Mouse (Mus musculus) kidney, embryonic 16.5 days (tissue): ENCODE data around the gene Poln. TPM values are rescaled to one million over a fixed set of nuclear protein-coding genes. Genes with fewer than 3 reads are reported as not detected.

Experiments used
- ATAC-seq: fragments of 200-750 bp; cut with Nextera tagmentation; 2 replicates; pipeline ENCODE4 v1.8.0; 2017; ENCODE audit warnings: moderate TSS enrichment; ENCODE audit not compliant: low FRiP score, low TSS enrichment
- H3K27ac ChIP-seq: fragments of 300-500 bp; sonication (generic); 2 replicates; pipeline ENCODE4 v1.5.1; 2014; ENCODE audit warnings: low read length
- H3K27me3 ChIP-seq: fragments of 300-500 bp; sonication (generic); 2 replicates; pipeline ENCODE4 v1.6.1; 2014; ENCODE audit warnings: low read length, control low read depth, mixed read lengths; ENCODE audit not compliant: insufficient read depth
- H3K36me3 ChIP-seq: fragments of 300-500 bp; sonication (generic); 2 replicates; pipeline ENCODE4 v1.6.1; 2014; ENCODE audit warnings: low read length, control low read depth, mixed read lengths; ENCODE audit not compliant: insufficient read depth
- H3K4me1 ChIP-seq: fragments of 300-500 bp; sonication (generic); 2 replicates; pipeline ENCODE4 v1.6.1; 2014; ENCODE audit warnings: low read length, control low read depth, mixed read lengths; ENCODE audit not compliant: insufficient read depth
- H3K4me2 ChIP-seq: fragments of 300-500 bp; sonication (generic); replicated peaks from 2 replicates; pipeline ENCODE4 v1.6.1; 2014; ENCODE audit warnings: low read depth, low read length
- H3K4me3 ChIP-seq: fragments of 300-500 bp; sonication (generic); 2 replicates; pipeline ENCODE4 v1.5.1; 2014; ENCODE audit warnings: mild to moderate bottlenecking, low read length
- H3K9ac ChIP-seq: fragments of 300-500 bp; sonication (generic); replicated peaks from 2 replicates; pipeline ENCODE4 v1.6.1; 2014; ENCODE audit warnings: low read length
- H3K9me3 ChIP-seq: fragments of 300-500 bp; sonication (generic); 2 replicates; pipeline ENCODE4 v1.6.1; 2016; ENCODE audit warnings: low read length, control low read depth
- WGBS: fragments of 180-500 bp; shearing (Covaris S2); extraction: QIAGEN DNeasy Blood & Tissue Kit; methylation state at CpG from one replicate; pipeline ENCODE4 v1.1.7; 2014; 5-methylcytosine and 5-hydroxymethylcytosine counted together
- polyA plus RNA-seq: library from polyadenylated mRNA; unstranded; fragments of >200 nt; fragmentation: Nextera tagmentation; extraction: Ambion mirVana; gene quantifications from 2 replicates; pipeline ENCODE4 v1.2.1, GENCODE M21; 2015

Gene Poln
- polyA plus RNA-seq, 1 experiment from 2014 or later = 0.45 TPM

DNA sequence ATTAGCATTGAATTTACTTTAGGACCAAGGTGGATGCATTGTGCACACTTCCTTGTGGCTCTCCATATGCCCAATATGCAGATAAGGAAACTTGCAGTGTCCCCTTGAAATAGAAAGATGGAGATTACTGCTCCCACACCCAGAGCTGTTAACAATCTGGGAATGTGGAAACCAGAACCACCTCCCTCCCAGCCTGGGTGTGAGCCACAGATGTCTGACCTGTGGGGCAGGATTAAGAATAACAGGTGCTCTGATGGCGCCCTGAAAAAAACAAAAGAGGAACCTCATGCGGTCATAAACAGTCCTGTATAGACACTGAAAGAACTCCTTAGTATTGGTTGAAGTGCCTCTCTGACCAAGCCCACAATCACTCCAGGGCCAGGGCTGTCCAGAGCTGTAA is 19.6 kb upstream of the Poln start:
- H3K9me3 ChIP-seq = no peaks in the 10 kb centered on the region
- H3K27me3 ChIP-seq = no peaks in the 10 kb centered on the region
- ATAC-seq = no peak
- peaks cover 3% of the 10 kb centered on the region for H3K36me3 ChIP-seq
- no peak overlapping the region for H3K27ac ChIP-seq
- H3K4me3 ChIP-seq = peak overlapping the region; percentile 94
- H3K4me1 ChIP-seq = peaks cover 38% of the 10 kb centered on the region
- whole genome bisulfite sequencing = 63% methylated on average over 2 of the region's 2 CpGs
- H3K9ac ChIP-seq = peak overlapping the region; percentile 81; the same call in 1 of the 2 replicates
- peak overlapping the region; percentile 74 for H3K4me2 ChIP-seq

DNA sequence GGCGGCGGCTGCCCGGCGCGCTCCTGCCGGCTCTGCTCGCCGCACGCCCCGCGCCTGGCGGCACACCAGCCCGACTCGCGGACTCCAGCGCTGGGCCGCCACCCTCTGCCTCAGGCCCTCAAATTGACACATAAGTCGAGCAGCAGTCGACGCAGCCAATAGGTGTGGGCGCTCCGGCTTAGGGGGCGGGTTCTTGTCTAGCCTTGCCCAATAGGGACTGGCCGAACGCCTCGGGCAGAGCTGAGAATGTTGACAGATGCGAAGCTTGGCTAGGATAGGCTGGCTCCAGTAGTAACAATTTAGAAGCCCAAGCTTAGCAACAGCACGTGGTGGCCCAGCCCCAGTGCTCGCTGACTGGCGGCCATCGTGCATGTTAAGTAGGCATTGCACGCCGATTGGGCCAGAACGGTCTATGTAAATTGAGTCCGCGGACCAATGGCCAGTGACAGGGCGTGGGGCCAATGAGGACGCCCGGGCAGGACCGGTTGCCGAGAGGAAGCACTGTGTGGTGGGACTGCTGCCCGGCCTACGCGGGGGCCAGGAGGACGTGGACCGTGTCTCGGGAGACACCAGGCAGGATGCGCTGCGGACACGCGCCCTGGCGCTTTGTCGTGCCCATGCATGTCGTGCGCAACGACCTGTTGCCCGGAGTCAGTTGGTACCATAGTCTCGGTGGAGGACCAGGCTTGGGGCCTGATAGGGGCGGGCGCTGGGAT is 18.5 kb upstream of the Poln start, which contains the start of gene Mxd4:
Gene Mxd4, minus strand, starts transcription at position 120 of the 716 bp plus-strand sequence.
- H3K27ac ChIP-seq = peak within 1 kb of the TSS; percentile 93
- H3K36me3 ChIP-seq = peaks cover 4% of the 10 kb centered on the region
- peak; percentile 99 for ATAC-seq
- H3K4me1 ChIP-seq = peaks cover 43% of the 10 kb centered on the region
- peak within 1 kb of the TSS; percentile 85 for H3K9ac ChIP-seq
- no peaks in the 10 kb centered on the region for H3K9me3 ChIP-seq
- peak within 1 kb of the TSS; percentile 85 for H3K4me2 ChIP-seq
- H3K27me3 ChIP-seq = no peaks in the 10 kb centered on the region
- WGBS = under 1% methylated on average over 59 of the region's 60 CpGs
- H3K4me3 ChIP-seq = peak within 1 kb of the TSS; percentile 94

DNA sequence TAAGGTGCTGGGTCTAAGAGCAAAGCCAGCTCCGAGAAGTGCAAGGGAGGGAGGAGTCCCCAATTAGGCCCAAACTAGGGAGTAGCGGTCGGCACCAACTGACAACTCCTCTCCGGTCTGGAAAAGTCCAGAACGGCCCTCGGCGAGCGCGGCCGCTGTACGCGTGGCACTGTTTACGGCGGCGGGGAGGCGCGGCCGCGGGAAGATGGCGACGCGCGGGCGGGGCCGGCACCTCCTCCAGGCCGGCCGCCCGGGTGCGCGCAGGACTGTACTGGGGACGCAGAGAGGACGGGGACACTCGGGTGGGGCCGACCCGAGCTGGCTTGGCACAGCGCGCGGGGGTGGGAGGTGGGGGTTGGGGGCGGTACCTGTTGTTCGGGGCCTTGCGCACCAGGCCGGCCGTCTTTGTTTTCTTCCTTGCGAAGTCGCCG is 17.7 kb upstream of the Poln start:
- no peaks in the 10 kb centered on the region for H3K27me3 ChIP-seq
- peak overlapping the region; percentile 94 for H3K4me3 ChIP-seq
- peak overlapping the region; percentile 85 for H3K4me2 ChIP-seq
- no peaks in the 10 kb centered on the region for H3K9me3 ChIP-seq
- 0% methylated on average over 40 of the region's 46 CpGs for WGBS
- H3K4me1 ChIP-seq = peaks cover 43% of the 10 kb centered on the region
- peaks cover 4% of the 10 kb centered on the region for H3K36me3 ChIP-seq
- ATAC-seq = peak; percentile 24
- peak overlapping the region; percentile 93 for H3K27ac ChIP-seq
- peak overlapping the region; percentile 85 for H3K9ac ChIP-seq

DNA sequence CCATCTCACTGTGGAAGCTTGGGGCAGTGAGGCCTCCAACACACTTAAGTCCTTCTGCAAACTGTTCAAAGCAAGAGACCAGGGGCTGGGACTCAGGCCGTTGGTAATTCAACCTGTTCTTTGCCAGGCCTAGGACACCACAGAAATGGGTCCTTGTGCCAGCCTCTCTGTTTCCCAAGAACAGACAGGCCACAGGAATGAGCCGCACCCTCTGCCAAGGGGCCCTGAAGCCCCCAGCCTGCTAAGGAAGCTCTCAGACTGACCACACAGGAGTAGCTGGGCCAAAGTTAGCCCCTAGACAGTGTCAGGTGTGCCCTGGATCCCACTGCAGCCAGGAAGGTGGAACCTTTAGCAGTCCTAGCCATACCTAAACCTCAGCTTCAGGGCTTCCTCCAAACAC is 17.1 kb upstream of the Poln start:
- Histone ChIP-seq H3K9ac (peak overlapping the region; percentile 85), H3K27ac (peak overlapping the region; percentile 93), H3K4me2 (peak overlapping the region; percentile 85), H3K4me3 (peak overlapping the region; percentile 94), H3K4me1 (peaks cover 43% of the 10 kb centered on the region), H3K36me3 (peaks cover 4% of the 10 kb centered on the region), H3K9me3 (no peaks in the 10 kb centered on the region), H3K27me3 (no peaks in the 10 kb centered on the region)
- ATAC-seq = no peak
- WGBS = 51% methylated on average over 2 of the region's 2 CpGs

DNA sequence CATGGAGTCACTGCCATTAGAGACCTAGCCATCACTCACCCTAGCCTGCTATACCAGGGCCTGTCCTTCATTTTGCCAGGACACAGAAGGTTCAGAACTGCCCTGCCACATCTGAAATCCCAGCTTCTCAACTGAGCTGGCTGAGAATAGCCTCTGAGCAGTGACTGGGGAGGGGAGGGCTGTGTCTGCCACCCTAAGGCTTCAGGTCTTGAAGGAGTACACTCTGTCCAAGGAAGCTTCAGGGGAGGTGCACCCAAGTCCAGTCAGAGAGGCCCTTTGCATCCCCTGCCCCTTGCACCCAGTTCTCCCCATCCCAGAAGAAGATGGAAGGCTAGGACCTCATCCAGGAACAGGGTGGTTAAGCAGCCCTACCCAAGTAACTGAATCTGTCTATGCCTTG is 16.5 kb upstream of the Poln start:
- Histone ChIP-seq H3K4me1 (peaks cover 43% of the 10 kb centered on the region), H3K9me3 (no peaks in the 10 kb centered on the region), H3K27me3 (no peaks in the 10 kb centered on the region), H3K9ac (peak overlapping the region; percentile 85), H3K36me3 (peaks cover 4% of the 10 kb centered on the region), H3K4me3 (peak overlapping the region; percentile 94), H3K27ac (no peak overlapping the region), H3K4me2 (peak overlapping the region; percentile 85)
- ATAC-seq = no peak

DNA sequence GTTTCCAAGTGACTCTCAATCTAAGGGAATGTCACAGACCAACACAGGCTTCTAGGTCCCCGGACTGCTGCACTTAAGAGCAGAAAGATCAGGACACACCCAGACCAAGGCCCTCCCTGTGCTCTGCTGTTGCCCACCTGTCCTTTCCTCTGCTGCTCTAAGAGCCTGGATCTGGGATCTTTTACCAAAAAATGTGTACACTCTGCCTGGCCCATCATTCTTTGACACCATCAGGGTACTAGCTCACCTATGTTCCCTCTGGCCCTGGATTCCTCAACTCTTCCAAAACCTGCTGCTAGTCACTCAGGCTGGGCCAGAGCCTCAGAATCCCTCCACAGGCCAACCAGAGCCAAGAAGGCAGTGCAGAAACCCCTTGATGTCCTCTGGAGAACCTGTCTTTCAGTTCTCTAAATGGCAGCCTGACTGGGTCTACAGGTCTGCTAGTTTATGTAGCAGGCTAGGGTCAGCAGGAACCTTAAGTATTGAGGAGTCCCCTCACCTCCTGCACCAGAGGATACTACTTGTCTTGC is 15.9 kb upstream of the Poln start:
- Histone ChIP-seq H3K27me3 (no peaks in the 10 kb centered on the region), H3K9me3 (no peaks in the 10 kb centered on the region), H3K9ac (0 out of 2 replicates have a peak overlapping the region, but pooled peaks have one; percentile 9), H3K4me1 (peaks cover 43% of the 10 kb centered on the region), H3K4me2 (peak overlapping the region; percentile 28), H3K27ac (no peak overlapping the region), H3K36me3 (peaks cover 7% of the 10 kb centered on the region), H3K4me3 (no peak overlapping the region)
- WGBS = 78% methylated on average over 1 of the region's 1 CpGs
- ATAC-seq = no peak

DNA sequence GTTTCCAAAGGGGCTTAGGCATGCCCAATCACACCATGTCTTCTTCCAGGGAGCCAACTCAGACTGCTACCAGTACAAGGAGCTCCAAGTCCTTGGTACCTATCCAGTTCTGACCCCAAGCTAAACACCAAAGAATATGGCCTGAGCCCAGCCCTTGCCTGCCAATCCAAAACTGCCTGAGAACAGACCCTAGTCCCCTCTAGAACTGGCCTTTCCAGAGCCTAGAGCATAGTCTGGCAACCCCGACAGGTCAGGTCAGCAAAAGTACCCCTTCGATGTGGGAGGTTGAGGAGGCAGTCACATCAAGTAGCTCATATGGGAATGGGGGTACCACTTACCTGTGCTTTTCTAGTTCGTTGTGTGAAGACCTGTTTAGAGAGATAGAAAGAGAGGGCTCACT is 14.7 kb upstream of the Poln start:
- ATAC-seq = no peak
- no peak overlapping the region for H3K4me2 ChIP-seq
- peaks cover 18% of the 10 kb centered on the region for H3K36me3 ChIP-seq
- 90% methylated on average over 3 of the region's 3 CpGs for WGBS
- H3K4me3 ChIP-seq = no peak overlapping the region
- no peak overlapping the region for H3K9ac ChIP-seq
- H3K27ac ChIP-seq = no peak overlapping the region
- no peaks in the 10 kb centered on the region for H3K27me3 ChIP-seq
- no peaks in the 10 kb centered on the region for H3K9me3 ChIP-seq
- peaks cover 40% of the 10 kb centered on the region for H3K4me1 ChIP-seq

DNA sequence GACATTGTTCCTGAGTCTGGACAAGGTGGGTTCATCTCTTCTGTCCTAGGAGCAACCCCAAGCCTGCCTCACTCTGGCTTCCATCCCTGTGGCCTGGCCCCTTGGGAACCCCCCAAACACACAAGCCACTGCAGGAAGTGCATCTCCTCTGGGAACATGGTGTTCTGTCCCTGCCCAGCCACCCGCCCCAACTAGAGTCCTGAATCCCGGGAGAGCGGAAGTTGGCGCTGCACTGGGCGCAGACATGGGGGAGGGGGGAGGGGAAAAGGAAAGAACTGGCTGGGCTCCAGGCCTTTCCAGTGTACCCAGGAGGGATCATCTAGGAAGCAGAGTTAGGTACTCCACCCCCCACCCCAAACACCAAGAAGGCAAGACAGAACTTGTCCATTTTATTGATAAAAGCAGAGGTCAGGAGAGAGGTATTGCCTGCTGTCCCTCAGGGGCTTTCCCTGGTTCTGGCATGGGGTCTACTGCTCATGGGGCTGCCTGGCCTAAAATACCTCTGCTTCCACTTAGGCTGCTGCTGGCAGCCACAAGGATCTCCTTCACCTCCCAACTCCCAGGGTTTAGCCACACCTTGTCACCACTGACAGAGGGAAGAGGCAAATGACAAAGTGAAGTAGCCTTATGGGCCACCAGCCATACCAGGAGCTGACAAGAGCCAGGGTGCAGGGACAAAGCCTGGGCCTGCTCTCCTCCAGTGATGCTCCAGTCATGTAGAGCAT is 14.1 kb upstream of the Poln start:
- no peak for ATAC-seq
- Histone ChIP-seq H3K4me1 (peaks cover 34% of the 10 kb centered on the region), H3K27me3 (no peaks in the 10 kb centered on the region), H3K4me2 (no peak overlapping the region), H3K27ac (no peak overlapping the region), H3K36me3 (peaks cover 24% of the 10 kb centered on the region), H3K4me3 (no peak overlapping the region), H3K9ac (peak overlapping the region; percentile 31; the same call in 1 of the 2 replicates), H3K9me3 (no peaks in the 10 kb centered on the region)
- 74% methylated on average over 5 of the region's 5 CpGs for WGBS

DNA sequence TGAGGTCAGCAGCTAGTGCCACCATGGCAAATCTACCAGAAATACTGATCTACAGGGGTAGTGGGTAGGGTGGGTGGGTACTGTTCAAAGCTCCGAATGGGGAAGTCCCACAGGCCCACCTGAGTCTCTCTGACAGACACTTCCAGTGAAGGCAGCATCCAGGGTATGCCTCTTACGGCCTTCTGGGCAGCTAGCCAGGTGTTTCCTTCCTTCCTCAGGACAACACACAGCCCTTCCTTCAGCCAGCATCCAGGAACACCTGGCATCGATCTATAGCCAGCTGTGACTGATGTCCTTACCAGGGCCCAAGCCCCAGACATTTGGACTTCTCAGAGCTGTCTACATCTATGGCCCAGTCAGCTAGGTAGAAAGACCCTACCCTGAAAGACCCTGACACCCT is 13.2 kb upstream of the Poln start:
- Histone ChIP-seq H3K9me3 (no peaks in the 10 kb centered on the region), H3K9ac (no peak overlapping the region), H3K36me3 (peaks cover 32% of the 10 kb centered on the region), H3K4me1 (peaks cover 33% of the 10 kb centered on the region), H3K27ac (no peak overlapping the region), H3K4me3 (no peak overlapping the region), H3K27me3 (no peaks in the 10 kb centered on the region), H3K4me2 (no peak overlapping the region)
- ATAC-seq = no peak
- 68% methylated on average over 3 of the region's 3 CpGs for WGBS

DNA sequence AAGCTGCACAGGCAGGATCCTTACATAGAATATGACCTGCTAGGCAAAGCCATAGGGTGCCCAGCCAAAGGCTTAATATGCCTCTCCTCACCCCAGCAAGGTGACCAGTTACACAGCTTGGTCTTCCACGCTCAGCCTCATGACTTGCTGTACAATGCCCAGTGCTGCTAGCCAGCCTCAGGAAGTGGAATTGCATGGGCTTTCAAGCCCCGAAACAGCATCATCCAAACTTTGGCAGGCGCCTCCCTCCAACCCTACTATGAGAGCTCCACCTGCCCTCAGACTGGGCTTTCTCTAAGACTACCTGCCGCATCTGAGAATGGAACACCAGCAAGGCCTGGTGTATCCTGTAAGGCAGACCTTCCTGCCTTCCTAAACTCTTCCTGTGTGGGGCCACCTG is 8.6 kb upstream of the Poln start:
- Histone ChIP-seq H3K9ac (no peak overlapping the region), H3K27me3 (no peaks in the 10 kb centered on the region), H3K4me2 (no peak overlapping the region), H3K4me1 (no peaks in the 10 kb centered on the region), H3K36me3 (peaks cover 55% of the 10 kb centered on the region), H3K27ac (no peak overlapping the region), H3K4me3 (no peak overlapping the region), H3K9me3 (no peaks in the 10 kb centered on the region)
- no peak for ATAC-seq
- WGBS = 95% methylated on average over 4 of the region's 4 CpGs
